Mouse (Mus musculus) spleen, postnatal 10 days (tissue): ENCODE data around the gene Hao2.

Source experiments
- DNase-seq, 2 experiments: peaks; one replicate each; pipeline ENCODE4 v3.0.0; 2021 to 2022; ENCODE audit warnings: low spot score in 2 of 2

Hao2 gene

GRCm38 (mm10) chr3:98858051-98858450 lies 35.0 kb downstream of the Hao2 start:
- DNase-seq = no peak

- no peak for DNase-seq
These were observed 36.1 kb downstream of the Hao2 start for GRCm38 (mm10) chr3:98856892-98857291.

- DNase-seq = no peak
These were observed 37.9 kb downstream of the Hao2 start for GRCm38 (mm10) chr3:98855160-98855559.

GRCm38 (mm10) chr3:98853685-98854084 lies 39.4 kb downstream of the Hao2 start:
- DNase-seq = no peak

- DNase-seq = no peak
These were observed 40.0 kb downstream of the Hao2 start for GRCm38 (mm10) chr3:98853051-98853450.

GRCm38 (mm10) chr3:98852631-98853030 lies 40.4 kb downstream of the Hao2 start:
- no peak for DNase-seq

- DNase-seq = no peak
These were observed 41.2 kb downstream of the Hao2 start for GRCm38 (mm10) chr3:98851853-98852252.

GRCm38 (mm10) chr3:98850262-98850661 lies 42.8 kb downstream of the Hao2 start:
- DNase-seq = no peak

- DNase-seq = no peak
These were observed 44.1 kb downstream of the Hao2 start for GRCm38 (mm10) chr3:98848898-98849297.
